Mouse (Mus musculus): ENCODE results near the gene Flot2.
A peak's percentile ranks its signal among the peaks of the same experiment; 100 is the strongest.

DNA sequence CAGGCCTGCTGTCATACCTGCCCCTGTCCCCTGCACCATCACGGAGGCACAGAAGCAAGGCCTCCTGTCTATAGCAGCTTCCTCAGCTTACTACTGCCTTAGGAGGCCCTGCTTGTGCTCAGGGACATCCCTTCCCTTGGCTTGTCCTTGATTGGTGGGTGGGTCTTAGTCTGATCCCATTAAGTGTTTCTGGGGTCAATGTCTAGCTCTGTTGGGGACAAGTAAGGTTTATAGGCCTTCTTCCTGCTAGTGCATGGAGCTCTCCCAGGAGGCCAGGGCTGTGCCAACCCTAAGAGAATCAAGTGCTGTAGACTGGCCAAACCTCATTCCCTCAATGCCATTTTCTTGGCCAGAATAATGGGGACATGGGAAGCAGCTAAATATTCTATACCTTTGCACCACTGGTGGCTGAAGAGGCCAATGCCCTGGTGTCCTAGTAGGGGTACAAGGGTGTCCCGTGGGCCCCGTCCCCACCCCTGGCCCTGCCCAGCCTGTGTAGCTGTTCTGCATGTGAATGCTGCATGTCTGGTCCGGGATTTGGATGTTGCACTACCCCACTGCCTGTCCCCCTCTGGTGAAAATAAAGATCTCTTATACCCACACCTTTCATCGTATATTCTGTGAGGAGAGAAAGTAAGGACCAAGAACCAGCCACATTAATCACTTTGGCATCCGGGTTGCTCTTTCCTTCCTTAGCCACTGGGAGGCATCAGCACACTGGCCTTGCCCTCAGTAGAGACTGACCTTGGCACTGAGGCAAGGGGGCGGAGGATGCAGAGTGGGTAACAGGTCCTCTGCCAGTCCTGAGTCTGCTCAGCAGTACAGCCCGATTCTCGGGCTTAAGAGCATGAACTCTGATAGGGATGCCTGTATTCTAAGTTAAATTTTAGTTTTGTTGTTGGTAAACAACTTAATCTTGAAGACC is 22.4 kb downstream of the Flot2 start:
- peak; percentile 89 for TF ChIP-seq CTCF (IDR thresholded peaks at IDR 0.05; ENCODE audit: extremely low read depth, insufficient read depth, low read length)
- TF ChIP-seq POLR2A (IDR thresholded peaks at IDR 0.05; ENCODE audit: extremely low read depth, insufficient read depth, low read length) = no peak
